Mouse (Mus musculus) embryonic facial prominence, embryonic 10.5 days (tissue): ENCODE data around the gene Ankub1. TPM values are rescaled to one million over a fixed set of nuclear protein-coding genes. Genes with fewer than 3 reads are reported as not detected.

ENCODE experiments used
- DNase-seq: peaks from one replicate; pipeline ENCODE4 v3.0.0-alpha.2; 2017; ENCODE audit warnings: low spot score
- H3K27ac ChIP-seq: fragments of 300-500 bp; sonication (generic); replicated peaks from 2 replicates; pipeline ENCODE4 v1.5.1; 2016; ENCODE audit warnings: mild to moderate bottlenecking
- H3K27me3 ChIP-seq: fragments of 300-500 bp; sonication (generic); replicated peaks from 2 replicates; pipeline ENCODE4 v1.6.1; 2016; ENCODE audit warnings: low read depth, mild to moderate bottlenecking; ENCODE audit not compliant: poor library complexity, severe bottlenecking
- H3K36me3 ChIP-seq: fragments of 300-500 bp; sonication (generic); replicated peaks from 2 replicates; pipeline ENCODE4 v1.6.1; 2016; ENCODE audit warnings: mild to moderate bottlenecking, moderate library complexity
- H3K4me1 ChIP-seq: fragments of 300-500 bp; sonication (generic); 2 replicates; pipeline ENCODE4 v1.6.1; 2016
- H3K4me3 ChIP-seq: fragments of 300-500 bp; sonication (generic); 2 replicates; pipeline ENCODE4 v1.5.1; 2016; ENCODE audit warnings: mild to moderate bottlenecking, moderate library complexity
- H3K9me3 ChIP-seq: fragments of 300-500 bp; sonication (generic); 2 replicates; pipeline ENCODE4 v1.6.1; 2016; ENCODE audit warnings: mild to moderate bottlenecking
- WGBS: fragments of 180-500 bp; shearing (Covaris S2); methylation state at CpG from one replicate; pipeline ENCODE4 v1.1.7; 2016; 5-methylcytosine and 5-hydroxymethylcytosine counted together
- polyA plus RNA-seq: library from polyadenylated mRNA; unstranded; fragments of >200 nt; fragmentation: Nextera tagmentation; extraction: Ambion mirVana; gene quantifications from 2 replicates; pipeline ENCODE4 v1.2.1, GENCODE M21; 2016

Ankub1 gene
- polyA plus RNA-seq, result 0.12 and 0.24 TPM in 2 replicates

- Histone ChIP-seq H3K4me3 (no peak within 1 kb of the TSS), H3K27ac (no peak within 1 kb of the TSS), H3K4me1 (no peaks in the 10 kb centered on the region), H3K9me3 (no peaks in the 10 kb centered on the region), H3K36me3 (no peaks in the 10 kb centered on the region), H3K27me3 (no peaks in the 10 kb centered on the region)
- DNase-seq, result no peak
- 73% methylated on average over 2 of the region's 2 CpGs for WGBS
Measured at GRCm38 (mm10) chr3:57692719-57693118, at the start of gene Ankub1. Ankub1 (minus strand) TSS chr3:57692799.

- Histone ChIP-seq H3K27me3 (no peaks in the 10 kb centered on the region), H3K9me3 (no peaks in the 10 kb centered on the region), H3K27ac (no peak overlapping the region), H3K36me3 (no peaks in the 10 kb centered on the region), H3K4me3 (no peak overlapping the region), H3K4me1 (peaks cover 19% of the 10 kb centered on the region)
- 94% methylated on average over 1 of the region's 1 CpGs for WGBS
- DNase-seq, result no peak
Measured at GRCm38 (mm10) chr3:57739830-57740229, 47.2 kb upstream of the Ankub1 start.

GRCm38 (mm10) chr3:57736419-57737095 lies 44.0 kb upstream of the Ankub1 start:
- H3K4me1 ChIP-seq, result peaks cover 20% of the 10 kb centered on the region
- H3K36me3 ChIP-seq, result no peaks in the 10 kb centered on the region
- peak overlapping the region; percentile 76 for H3K4me3 ChIP-seq
- peak overlapping the region; percentile 94 for H3K27ac ChIP-seq
- DNase-seq, result peak; percentile 19
- WGBS, result 4% methylated on average over 13 of the region's 13 CpGs
- no peaks in the 10 kb centered on the region for H3K9me3 ChIP-seq
- H3K27me3 ChIP-seq, result no peaks in the 10 kb centered on the region

DNA sequence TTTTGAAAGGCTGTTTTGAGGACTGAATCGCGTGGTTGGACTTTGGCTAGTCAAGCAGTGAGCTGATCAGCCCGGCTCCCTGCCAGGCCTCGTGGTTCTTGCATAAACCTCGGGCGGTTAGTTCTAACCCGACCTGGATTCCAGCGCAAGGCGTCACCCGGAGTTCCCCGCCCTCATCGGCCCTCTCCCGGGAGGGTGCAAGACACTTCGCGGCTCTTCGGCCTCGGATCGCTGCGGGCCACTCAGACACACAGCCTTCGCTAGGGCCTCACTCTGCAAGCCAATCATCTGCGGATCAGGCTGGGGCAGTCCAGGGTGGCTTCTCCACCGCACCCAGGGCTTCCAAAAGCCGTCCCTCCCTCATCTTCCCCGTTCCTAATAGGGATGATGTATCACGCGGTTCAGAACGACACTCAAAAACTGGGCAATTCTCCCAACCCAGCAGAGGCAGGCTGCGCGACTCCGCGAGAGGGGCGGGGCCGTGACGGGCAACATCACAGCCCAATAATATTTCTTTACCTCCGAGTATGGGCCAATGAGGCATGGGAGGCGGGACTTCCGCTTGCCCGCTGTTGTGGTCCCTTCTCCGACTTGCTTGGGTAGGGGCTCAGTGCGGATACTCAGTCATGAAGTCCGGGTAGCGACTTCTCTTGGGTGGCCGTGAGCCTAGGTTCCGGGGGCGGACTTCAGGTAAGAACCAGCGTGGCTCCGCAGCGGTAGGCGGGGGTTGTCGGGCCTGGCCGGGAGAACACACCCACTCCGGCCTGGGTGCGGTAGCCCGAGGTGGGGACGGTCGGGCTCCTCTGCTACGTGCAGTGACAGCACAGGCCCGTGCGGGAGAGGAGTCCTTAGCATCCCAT lies 43.1 kb upstream of the Ankub1 start, which contains the start of gene Rnf13:
Gene Rnf13 (plus strand): TSS at position 552 of the 860 bp plus-strand sequence.
- DNase-seq, result peak; percentile 97
- H3K36me3 ChIP-seq, result no peaks in the 10 kb centered on the region
- WGBS, result under 1% methylated on average over 59 of the region's 59 CpGs

GRCm38 (mm10) chr3:57732206-57732915 lies 39.8 kb upstream of the Ankub1 start:
- Histone ChIP-seq H3K4me3 (no peak overlapping the region), H3K27me3 (no peaks in the 10 kb centered on the region), H3K27ac (no peak overlapping the region), H3K4me1 (peaks cover 16% of the 10 kb centered on the region), H3K36me3 (no peaks in the 10 kb centered on the region), H3K9me3 (no peaks in the 10 kb centered on the region)
- 85% methylated on average over 5 of the region's 5 CpGs for WGBS
- DNase-seq, result no peak

More for the DNA sequence above, 43.1 kb upstream of the Ankub1 start, which contains the start of gene Rnf13:
- no peaks in the 10 kb centered on the region for H3K27me3 ChIP-seq
- H3K4me1 ChIP-seq, result peaks cover 20% of the 10 kb centered on the region
- peak within 1 kb of the TSS; percentile 94 for H3K27ac ChIP-seq
- no peaks in the 10 kb centered on the region for H3K9me3 ChIP-seq
- H3K4me3 ChIP-seq, result peak within 1 kb of the TSS; percentile 76

GRCm38 (mm10) chr3:57714151-57714550 lies 21.6 kb upstream of the Ankub1 start:
- Histone ChIP-seq H3K4me3 (no peak overlapping the region), H3K4me1 (no peaks in the 10 kb centered on the region), H3K27ac (no peak overlapping the region), H3K9me3 (no peaks in the 10 kb centered on the region), H3K27me3 (no peaks in the 10 kb centered on the region), H3K36me3 (no peaks in the 10 kb centered on the region)
- DNase-seq, result no peak
- 92% methylated on average over 6 of the region's 6 CpGs for WGBS

DNA sequence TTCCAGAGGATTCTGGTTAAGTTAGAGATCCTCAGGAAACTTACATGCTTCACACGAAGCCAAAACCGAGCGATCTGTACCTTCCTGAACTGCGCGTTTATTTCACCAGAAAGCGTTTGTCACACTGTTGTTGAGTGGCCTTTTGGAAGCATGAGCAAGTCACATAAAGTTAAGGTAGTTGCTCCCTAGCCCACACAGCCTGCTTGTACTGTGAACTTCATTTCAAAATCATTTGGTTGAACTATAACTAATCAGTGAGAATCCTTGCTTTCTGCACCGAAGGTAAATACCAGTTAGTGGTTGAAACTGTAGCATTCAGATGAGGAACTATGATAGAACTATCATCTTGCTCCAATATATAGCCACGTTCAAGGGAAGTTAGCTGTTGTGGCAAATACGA lies 4.2 kb upstream of the Ankub1 start:
- Histone ChIP-seq H3K9me3 (no peaks in the 10 kb centered on the region), H3K27me3 (no peaks in the 10 kb centered on the region), H3K4me3 (no peak overlapping the region), H3K27ac (no peak overlapping the region), H3K36me3 (no peaks in the 10 kb centered on the region), H3K4me1 (no peaks in the 10 kb centered on the region)
- 95% methylated on average over 9 of the region's 9 CpGs for WGBS
- no peak for DNase-seq

DNA sequence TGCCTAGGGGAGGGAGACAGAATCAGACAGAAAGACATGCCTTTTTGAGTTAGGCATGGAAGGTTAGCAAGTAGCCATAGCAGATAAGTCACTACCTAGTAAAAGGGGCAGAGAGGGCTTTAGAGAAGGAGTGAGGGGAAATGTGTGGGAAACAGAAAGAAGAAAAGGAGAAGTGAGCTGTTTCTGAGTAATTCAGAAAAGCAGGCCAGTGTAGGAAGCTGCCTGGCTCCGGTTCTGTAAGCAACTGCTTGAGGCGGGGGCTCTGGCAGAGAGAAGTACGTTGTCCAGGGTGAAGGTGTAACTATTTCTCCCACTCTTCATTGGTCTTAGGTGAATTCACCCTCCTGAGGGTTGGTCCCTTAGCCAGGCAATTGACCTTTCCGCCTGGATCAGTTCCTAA lies 3.6 kb upstream of the Ankub1 start:
- Histone ChIP-seq H3K27ac (no peak overlapping the region), H3K4me1 (no peaks in the 10 kb centered on the region), H3K27me3 (no peaks in the 10 kb centered on the region), H3K36me3 (no peaks in the 10 kb centered on the region), H3K4me3 (no peak overlapping the region), H3K9me3 (no peaks in the 10 kb centered on the region)
- 90% methylated on average over 4 of the region's 4 CpGs for WGBS
- no peak for DNase-seq

DNA sequence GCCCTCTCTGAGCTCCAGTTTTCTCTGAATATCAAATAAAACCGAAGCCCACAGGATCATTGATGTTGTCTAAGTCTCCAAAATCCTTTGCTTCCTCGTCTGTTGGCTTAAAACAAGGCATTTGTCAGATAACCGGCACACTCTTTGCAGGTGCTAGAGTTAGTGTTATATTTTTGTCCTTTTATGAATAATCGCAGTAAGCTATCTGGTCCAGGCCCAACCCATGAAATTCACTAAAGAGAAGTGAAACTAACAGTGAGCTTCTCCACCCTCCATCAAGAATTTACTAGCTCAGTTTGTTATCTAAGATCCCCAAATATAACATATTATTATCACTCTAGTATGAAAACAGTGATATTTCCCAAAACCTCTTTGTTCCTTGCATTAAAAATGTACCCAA lies 827 bp downstream of the Ankub1 start:
- Histone ChIP-seq H3K27ac (no peak overlapping the region), H3K27me3 (no peaks in the 10 kb centered on the region), H3K36me3 (no peaks in the 10 kb centered on the region), H3K9me3 (no peaks in the 10 kb centered on the region), H3K4me1 (no peaks in the 10 kb centered on the region), H3K4me3 (no peak overlapping the region)
- WGBS, result 89% methylated on average over 4 of the region's 4 CpGs
- no peak for DNase-seq

DNA sequence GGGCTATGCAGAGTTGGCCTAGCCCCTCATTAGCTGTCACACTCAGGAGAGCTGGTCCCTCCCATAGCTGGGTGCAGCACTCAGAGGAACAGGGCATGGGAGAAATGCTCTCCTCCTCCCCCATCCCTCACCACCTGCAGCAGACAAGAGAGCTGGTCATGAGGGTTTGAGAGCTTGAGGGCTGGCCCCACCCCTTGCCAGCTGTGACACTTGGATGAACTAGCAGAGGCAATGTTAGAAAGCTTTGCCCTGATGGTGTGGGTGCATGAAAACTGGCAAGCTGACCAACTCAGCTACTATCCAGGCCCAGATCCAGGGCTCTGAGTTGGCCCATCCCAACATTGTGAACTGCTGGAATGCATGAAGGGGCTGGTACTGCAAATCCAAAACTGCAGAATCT lies 14.8 kb downstream of the Ankub1 start:
- H3K27ac ChIP-seq, result no peak overlapping the region
- no peaks in the 10 kb centered on the region for H3K4me1 ChIP-seq
- H3K9me3 ChIP-seq, result no peaks in the 10 kb centered on the region
- no peaks in the 10 kb centered on the region for H3K36me3 ChIP-seq
- no peak for DNase-seq
- no peak overlapping the region for H3K4me3 ChIP-seq
- no peaks in the 10 kb centered on the region for H3K27me3 ChIP-seq

DNA sequence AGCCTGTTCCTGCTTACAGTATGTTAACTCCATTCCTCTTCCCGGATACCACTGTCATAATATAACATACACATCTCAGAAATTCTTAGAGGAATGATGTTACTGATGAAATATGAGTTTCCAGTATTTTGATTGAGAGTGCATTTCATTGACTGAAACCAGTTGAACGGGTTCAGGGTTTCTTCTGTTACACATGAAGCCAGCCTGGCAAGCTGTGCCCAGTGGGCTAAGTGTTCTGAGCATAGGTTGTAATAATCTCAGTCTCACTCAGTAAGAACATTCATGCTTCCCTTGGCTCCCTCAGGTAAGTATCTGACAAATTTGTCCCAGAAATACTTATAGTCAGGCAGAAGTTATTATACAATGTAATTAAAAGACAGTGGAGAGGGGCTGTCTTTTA lies 18.5 kb downstream of the Ankub1 start:
- H3K36me3 ChIP-seq, result no peaks in the 10 kb centered on the region
- H3K9me3 ChIP-seq, result no peaks in the 10 kb centered on the region
- DNase-seq, result no peak
- H3K27ac ChIP-seq, result no peak overlapping the region
- H3K27me3 ChIP-seq, result no peaks in the 10 kb centered on the region
- WGBS, result 83% methylated on average over 2 of the region's 2 CpGs
- no peak overlapping the region for H3K4me3 ChIP-seq
- H3K4me1 ChIP-seq, result no peaks in the 10 kb centered on the region

GRCm38 (mm10) chr3:57673586-57673985 lies 19.0 kb downstream of the Ankub1 start:
- Histone ChIP-seq H3K27me3 (no peaks in the 10 kb centered on the region), H3K4me3 (no peak overlapping the region), H3K27ac (no peak overlapping the region), H3K4me1 (no peaks in the 10 kb centered on the region), H3K36me3 (no peaks in the 10 kb centered on the region), H3K9me3 (no peaks in the 10 kb centered on the region)
- no peak for DNase-seq
- WGBS, result 82% methylated on average over 4 of the region's 4 CpGs
